Mouse (Mus musculus) induced T-regulatory cell, adult 2 months (primary cell): ENCODE data around the gene Polr2e.
"Not testable (repeated sequence)": the region's sequence is repeated elsewhere in the genome, so short reads cannot be mapped to it uniquely, and the experiment has no call there.

Experiments
- DNase-seq: peaks from one replicate; pipeline ENCODE4 v3.0.0-alpha.2; 2012; ENCODE audit warnings: low read depth

Polr2e gene

DNA sequence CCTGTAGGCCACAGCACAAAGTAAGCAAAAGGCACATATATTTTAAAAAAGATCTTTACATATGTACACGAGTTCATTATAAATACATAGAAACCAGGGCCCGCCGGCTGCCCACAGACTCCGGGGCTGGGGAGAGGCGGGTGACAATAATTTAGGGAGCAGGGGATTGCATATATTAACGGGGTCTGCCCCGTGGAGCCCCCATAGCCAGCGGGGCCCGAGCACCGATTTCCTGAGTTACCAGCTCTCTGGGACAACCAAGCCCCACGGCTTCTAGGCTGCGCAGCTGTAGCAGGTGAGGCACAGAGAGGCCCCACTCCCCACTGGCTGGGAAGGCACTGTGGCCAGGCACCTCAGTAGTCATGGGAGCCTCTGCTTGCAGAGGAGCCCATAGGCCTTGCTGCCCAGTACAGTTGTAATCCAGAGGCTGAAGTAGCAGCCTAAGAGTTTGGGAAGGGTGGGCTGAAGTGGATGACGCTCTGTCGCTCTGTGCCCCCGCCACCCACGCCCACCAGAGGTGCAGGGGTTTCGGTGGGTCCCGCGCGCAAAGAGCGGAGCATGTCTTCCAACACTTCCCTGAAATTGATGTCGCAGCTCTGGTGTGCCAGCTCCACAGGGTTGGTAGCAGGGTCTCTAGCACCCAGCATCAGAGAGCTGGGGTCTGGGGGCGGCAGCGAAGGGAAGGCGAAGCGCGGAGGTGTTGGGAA lies 17.5 kb upstream of the Polr2e start:
- no peak for DNase-seq

DNA sequence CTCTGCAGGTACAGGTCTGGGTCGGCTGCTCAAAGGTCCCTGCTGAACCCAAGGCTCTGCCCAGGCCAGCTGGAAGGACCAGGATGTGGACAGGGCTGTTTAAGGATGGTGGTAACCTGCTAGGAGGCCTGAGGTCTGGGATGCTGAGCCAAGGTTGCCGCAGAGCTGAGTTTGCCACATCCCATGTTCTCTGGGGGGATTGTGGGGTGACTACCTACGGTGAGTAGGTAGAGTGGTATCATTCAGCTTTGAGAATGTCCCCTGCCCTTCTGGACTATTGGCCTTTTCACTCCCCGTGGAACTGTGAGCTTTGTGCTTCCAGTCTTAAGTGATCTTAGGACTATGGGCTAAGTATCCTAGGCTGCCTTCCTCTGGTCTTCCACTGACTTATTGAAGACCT lies 16.9 kb upstream of the Polr2e start:
- no peak for DNase-seq

DNA sequence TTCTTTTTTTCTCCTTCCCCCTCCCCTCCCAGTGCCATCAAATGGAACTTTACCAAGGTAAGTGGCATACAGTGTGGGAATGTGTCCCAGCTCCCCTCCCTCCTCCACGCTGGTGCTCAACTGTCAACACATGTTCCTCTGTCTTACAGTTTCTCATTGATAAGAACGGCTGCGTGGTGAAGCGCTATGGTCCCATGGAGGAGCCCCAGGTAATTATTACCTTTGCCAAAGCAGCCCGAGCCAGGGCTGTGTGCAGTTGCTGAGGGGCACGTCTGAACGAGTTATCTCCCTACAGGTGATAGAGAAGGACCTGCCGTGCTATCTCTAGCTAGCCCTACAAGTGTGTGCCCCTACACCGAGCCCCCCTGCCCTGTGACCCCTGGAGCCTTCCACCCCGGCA lies 16.3 kb upstream of the Polr2e start:
- DNase-seq = no peak

DNA sequence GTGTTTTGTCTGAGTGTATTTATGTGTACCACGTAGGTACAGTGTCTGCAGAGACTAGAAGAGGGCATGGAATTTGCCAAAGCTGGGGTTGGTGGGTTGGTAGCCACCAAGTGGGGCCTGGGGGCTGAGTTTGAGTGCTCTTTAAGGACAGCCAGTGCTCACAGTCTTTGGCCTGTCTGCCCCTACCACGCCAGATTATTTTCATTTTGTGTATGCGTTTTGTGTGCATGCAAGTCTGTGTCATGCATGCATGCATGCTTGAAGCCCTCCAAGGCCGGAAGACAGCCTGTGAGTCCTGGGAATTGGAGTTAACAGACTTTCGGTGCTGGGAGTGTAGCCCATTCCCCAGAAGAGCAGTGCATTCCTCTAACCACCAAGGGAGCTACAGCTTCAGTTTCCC lies 15.8 kb upstream of the Polr2e start:
- DNase-seq = no peak

DNA sequence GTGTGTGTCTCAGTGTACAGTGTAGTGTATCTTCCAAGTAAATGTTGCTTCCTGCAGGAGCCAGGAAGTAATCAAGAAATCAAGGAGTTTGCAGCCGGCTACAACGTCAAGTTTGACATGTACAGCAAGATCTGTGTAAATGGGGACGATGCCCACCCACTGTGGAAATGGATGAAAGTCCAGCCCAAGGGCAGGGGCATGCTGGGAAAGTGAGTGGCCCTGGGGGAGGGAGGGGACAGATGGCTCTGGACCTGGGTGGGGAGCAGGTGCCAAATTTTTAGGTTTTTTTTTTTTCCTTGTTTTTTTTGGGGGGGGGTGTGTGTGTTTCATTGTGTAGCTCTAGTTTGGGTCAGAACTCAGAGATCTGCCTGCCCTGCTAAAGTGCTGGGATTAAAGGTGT lies 15.3 kb upstream of the Polr2e start:
- DNase-seq = not testable (repeated sequence)

DNA sequence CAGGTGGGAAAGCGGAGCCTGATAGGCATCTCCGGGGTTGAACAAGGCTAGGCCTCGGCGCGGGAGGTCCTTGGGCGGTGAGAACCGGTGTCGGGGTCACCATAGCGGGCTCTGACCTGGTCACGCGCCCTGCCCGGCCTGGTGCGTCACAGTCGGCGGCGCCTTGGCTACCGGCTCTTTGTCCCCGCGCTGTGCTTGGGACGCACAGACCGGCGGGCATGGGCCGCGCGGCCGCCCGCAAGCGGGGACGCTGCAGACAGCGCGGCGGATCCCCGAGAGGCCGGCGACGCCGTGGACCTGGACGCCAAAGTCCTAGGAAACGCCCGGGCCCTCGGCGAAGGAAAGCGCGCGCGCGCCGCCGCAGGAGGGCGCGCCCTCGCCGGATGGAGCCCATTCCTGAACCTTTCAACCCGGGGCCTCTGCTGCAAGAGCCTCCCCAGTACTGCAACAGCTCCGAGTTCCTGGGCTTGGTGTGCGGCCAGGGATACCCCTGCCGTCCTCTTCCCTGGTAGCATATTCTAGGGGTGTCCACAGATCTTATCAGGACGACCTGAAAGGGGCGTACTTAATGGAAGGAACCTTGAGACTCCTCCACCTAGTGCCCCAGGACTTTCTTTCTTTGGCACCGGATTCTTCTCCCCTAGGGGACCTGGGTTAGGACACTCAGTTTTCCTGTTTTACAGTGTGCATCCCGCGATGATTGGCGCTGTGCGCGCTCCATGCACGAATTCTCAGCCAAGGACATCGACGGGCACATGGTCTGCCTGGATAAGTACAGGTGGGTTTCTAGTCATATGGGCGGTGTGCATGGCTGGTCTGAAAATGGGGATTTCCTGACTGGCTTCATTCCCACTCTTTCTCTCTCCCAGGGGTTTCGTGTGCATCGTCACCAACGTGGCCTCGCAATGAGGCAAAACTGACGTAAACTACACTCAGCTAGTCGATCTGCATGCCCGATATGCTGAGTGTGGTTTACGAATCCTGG lies 14.5 kb upstream of the Polr2e start:
- DNase-seq = peak; percentile 79

DNA sequence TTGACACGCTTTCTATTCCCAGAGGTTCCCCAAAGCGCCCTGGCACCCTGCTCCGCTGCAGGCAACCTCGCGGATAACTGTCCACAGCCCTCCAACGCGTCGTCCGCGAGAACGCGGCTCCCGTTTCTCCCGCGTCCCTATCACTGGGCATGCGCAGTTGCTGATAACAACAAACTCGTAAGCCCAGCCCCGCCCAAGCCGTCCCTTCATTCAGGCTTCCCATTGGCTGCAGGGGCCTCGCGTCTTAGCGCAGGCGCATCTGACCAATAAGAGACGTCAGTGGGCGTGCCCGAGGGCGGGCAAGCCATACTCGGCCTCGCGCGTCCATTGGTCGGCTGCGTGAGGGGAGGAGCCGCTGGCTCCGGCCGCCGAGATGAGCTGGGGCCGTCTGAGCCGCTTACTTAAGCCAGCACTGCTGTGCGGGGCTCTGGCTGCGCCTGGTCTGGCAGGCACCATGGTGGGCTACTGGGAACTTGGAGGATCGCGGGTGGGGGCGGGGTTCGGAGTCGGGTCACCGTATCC lies 13.7 kb upstream of the Polr2e start:
- peak; percentile 100 for DNase-seq

DNA sequence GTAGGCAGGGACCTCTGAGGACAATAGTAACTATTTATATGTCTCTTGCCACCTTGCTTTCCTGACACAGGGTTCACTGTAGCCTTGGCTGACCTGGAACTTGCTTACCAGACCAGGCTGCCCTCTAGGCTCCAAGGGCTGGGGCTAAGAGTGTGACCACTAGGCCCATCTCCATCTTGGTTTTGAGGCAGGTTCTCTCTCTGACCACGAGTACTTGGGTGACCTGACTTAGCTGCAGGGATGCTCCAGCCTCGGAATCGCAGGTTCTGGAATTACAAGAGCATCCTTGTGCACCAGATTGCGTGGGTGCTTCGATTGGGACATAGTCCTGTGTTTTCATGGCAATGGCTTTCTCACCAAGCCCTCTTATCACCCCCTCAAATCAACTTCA lies 12.8 kb upstream of the Polr2e start:
- DNase-seq = no peak

DNA sequence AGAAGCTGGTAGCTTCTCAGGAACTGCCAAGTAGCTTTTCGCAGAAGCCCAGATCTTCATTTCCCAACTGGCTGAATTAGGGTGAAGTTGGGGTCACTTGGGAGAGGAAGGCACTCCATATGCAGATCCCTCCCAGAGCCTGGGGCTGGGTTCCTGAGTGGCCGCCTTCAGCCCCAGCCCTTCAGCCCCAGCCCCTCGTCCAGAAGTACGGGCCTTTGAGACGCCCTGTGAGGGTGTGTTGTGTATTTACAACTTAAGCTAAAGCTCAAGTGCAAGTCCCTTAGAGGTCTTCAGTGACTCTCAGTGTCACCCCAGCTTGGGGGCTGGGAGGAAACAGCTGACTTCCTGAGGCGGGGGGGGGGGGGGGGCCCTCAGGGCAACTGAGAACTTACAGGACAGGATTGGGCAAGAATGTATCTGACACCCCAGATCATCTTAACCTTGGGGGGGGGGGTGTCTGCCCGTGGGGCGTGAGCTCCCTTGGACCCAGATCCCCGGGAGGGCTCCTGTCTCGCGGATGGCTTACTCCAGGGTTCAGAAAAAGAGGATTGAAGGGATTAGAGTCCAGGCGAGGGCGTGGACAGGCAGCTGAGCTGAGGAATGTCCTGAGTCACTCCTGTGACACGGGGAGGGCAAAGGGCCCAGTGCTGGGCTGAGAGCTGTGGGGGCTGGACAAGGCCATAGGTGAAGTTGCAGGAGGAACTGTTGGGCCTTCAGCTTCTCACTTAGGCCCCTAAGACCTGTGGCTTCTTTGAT lies 12.2 kb upstream of the Polr2e start:
- peak; percentile 60 for DNase-seq

DNA sequence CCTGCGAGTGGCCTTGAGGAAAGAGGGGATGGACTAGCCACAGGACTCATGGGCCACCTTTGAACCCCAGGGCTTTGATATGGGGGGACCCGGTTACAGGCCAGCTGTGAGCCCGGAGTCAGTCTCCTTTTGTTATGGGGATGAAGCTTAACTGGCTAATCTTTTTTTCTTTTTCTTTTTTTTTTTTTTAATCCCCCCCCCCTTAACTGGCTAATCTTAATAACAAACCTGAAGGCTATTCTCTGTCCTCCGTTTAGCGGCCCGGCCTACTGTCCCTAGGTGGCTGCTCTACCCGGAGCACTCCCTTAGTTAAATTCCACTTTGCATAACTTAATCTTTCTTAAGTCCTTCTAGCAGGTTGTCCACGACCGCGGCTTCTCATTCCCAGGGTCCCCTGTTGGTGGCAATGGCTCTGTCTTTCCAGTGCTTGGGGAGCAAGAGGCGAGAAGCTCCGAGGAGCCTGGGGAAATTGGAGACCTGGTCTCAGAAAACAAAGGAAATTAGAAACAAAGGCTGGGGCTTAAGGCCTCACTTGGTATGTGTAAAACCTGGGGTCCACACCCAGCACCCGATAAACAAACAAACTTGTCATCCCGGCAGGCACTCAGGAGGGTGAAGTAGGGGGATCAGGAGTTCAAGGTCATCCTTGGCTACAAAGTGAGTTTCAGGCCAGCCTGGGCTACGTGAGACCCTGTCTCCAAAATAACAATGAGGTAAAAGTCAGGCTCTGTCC lies 11.5 kb upstream of the Polr2e start:
- no peak for DNase-seq

DNA sequence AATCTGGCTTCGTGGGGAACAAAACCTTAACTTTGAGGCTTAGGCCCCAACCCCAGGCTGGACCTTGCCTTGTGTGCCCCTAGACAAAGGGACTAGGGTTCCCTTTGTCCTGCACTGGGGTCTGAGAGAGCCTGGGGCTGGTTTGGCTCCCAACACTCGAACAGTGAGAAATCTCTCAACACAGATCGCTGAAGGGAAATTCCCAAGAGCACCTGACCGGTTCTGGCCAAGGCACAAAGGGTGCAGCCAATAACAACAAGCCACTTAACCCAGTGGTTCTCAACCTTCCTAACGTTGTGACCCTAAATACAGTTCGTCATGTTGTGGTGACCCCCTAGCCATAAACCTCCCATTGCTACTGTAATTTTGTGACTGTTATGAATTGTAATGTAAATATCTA lies 10.6 kb upstream of the Polr2e start:
- peak; percentile 68 for DNase-seq

DNA sequence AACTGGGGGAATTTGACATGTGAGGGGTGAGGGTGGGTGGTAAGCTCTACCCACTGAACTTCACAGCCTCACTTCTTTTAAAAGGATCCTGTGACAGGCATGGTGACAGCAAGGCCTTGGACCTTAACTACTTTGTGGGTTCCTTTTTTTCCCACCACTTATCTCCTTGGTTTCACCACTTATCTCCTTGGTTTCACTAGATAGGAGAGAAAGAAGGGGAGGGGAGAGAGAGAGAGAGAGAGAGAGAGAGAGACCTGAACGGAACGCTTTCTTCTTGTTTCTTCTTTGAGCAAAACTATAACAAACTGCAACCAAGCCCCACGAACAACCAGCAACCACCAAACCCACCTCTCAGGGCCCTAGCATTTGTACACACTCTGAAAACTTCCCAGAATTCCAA lies 9.2 kb upstream of the Polr2e start:
- DNase-seq = no peak

DNA sequence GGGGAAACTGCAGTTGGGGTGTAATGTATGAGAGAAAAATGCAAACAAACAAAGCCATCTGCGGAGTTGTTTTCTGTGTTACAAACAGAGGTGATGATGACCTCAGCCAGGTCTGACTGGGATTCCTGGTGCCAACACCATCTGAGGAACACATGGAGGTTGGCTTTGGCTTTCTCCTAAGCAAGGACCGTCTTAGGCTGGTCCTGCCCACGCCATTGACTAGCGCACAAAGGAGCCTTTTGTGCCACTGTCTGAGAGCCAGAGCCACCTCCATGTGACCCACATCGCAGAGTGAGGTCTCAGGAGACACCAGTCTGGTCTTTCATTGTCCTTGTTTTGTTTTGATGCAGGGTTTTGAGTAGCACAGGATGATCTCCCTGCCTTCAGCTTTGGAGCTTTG lies 8.8 kb upstream of the Polr2e start:
- no peak for DNase-seq

DNA sequence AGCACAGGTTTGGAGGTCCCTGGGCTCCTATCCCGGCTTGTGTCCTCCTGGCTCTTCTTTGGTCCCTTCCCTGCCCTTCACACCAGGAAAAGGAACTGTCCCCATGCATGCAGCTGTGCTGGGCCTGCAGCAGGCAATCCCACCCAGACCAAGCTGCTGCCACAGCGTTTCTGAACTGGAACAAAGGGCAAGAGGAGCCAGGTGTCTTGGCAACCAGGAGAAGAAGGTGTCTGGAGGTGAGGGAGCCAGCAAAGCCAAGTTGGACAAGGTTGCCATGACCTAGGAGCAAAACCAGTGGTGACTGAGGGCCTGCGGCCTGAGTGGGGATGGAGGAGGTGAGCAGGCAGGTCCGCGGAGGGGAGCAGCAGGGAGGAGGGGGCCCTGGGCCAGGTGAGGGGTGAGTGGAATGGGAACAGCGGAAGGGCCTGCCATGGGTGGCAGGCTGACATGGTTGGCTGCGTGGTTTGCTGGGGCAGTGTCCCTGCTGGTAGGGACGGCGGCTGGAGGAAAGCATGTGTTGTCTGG lies 7.5 kb upstream of the Polr2e start, which contains the start of gene Gpx4:
Gpx4 (plus strand) TSS at position 126 of the 525 bp plus-strand sequence.
- DNase-seq = no peak

DNA sequence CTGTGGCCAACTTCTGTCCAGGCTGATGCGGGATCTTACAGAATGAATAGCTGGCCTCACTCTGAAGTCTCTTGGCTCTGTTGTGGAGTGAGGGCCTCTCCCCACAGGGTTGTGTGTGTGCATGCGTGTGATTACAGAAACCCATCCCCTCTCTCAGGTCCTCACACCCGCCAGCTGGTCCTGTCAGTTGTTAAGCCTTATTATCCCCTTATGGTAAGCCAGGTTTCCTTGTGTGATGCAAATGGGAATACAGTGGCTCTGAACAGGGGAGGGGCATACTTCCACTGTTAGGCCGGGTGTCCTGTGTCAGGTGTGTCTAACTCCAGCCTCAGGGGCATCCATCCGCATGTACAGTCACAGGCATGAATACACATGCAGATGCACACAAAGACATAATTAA lies 6.2 kb upstream of the Polr2e start:
- DNase-seq = no peak

DNA sequence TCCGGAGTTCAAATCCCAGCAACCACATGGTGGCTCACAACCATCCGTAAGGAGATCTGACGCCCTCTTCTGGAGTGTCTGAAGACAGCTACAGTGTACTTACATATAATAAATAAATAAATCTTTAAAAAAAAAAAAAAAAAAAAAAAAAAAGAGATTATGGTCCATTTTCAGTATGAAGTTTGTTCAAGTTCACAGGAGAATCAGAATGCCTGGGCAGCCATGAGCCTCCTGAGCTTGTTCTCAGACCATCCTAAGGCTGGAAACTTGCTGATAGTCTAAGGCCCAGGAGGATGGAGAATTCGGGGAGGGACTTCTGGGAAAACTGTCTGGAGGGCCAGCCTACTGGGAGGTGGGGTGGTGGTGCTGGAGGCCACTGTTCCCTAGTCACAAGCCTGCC lies 5.8 kb upstream of the Polr2e start:
- DNase-seq = not testable (repeated sequence)

DNA sequence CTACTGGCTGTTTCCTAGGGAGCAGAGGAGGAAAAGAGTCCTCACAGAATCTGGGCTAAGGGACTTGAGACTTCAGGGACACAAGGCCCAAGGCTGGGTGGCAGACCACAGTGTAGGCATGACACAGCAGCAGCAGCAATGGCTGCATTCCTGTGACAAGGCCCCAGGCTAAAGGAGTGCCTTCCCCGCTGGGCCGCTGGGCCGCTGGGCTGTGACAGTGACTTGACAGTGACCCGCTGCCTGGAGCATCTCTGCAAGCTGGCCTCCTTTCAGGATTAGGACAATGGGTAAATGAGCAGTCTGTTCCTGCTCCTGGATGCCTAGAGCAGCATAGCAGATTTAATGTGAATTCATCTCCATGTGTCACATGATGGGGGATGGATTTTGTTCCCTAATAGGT lies 4.5 kb upstream of the Polr2e start:
- DNase-seq = no peak

DNA sequence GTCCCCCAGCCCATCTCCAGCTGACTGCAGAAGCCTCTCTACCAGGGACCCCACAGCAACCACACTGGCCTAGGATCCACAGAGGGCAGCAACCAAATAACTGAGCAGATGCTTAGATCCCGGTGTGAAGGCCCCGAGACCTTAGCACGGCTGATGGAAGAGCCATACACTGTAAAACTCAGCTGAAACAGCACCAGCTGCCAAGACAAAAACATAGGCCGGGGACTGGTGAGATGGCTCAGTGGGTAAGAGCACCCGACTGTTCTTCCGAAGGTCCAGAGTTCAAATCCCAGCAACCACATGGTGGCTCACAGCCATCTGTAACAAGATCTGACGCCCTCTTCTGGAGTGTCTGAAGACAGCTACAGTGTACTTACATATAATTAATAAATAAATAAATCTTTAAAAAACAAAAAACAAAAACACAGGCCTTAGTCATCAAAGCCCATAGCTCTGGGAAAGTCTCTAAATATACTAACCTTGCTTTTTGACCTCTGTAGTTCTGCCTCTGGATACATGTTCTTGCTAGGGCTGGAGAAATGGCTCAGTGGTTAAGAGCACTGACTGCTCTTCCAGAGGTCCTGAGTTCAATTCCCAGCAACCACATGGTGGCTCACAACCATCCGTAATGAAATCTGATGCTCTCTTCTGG lies 1.9 kb upstream of the Polr2e start:
- not testable (repeated sequence) for DNase-seq

DNA sequence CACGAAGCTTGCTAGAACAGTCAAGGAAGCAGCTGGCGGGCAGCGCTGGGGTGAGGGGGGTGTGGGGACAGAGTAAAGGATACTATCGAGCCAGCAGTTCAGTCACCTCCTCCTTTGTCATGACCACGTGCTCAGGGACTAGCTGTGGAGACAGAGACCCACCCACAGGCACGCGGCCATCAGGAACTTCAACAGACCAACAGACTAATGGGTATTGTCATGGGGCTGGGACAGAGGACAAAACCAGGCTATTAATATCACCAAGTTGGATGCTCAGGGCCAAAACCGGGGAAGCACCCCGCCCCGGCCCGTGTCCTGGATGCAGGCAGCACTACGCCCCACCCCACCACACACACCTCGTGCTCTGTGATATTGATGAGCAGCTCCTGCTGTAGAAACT lies 2.8 kb downstream of the Polr2e start:
- no peak for DNase-seq

DNA sequence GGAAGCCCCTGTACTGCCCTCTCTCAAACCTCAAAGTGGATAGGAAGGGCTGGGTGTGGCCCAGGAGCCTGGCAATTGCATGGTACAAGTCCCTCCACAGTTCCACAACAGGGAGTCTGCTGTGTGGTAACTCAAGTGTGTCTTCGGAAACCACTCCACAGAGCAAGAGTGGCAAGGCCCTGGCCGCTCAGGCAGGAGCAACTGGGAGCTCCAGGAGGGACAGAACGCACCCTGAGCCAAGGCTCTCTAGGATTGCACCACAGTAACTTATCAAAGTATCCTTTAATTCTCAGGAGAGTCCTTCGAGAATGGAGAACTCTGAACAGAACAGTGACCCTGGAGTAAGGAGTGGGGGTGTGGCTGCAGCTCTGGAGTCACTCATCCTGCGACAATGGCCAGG lies 3.9 kb downstream of the Polr2e start:
- DNase-seq = no peak

DNA sequence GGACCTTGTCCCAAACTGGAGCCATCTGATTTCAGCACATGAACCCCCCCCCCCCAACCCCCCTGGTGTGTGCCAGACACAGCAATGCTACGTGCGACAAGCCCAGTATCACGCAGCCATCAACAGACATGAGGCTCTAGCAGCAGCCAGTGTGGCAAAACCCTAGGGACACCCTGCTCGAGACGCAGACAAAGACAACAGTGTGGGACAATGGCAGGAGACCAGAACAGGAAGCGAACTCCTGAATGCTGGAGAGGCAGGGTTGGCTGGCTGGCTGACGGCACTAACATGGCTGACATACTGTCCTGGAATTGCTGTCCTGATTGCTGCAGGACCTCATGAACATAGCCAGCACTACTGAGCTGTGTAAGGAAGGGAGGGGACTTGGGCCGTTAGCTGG lies 4.4 kb downstream of the Polr2e start:
- no peak for DNase-seq
